Mouse (Mus musculus) right cerebral cortex, adult 18-20 months (tissue): Measurements from ENCODE around the gene Foxl2.
A peak's percentile ranks its signal among the peaks of the same experiment; 100 is the strongest.

ENCODE experiments used
- DNase-seq: peaks from one replicate; pipeline ENCODE4 v3.0.0; 2022; ENCODE audit warnings: mixed read lengths

Foxl2 gene

GRCm38 (mm10) chr9:98962478-98963142 lies 7.5 kb downstream of the Foxl2 start:
- DNase-seq, result no peak

DNA sequence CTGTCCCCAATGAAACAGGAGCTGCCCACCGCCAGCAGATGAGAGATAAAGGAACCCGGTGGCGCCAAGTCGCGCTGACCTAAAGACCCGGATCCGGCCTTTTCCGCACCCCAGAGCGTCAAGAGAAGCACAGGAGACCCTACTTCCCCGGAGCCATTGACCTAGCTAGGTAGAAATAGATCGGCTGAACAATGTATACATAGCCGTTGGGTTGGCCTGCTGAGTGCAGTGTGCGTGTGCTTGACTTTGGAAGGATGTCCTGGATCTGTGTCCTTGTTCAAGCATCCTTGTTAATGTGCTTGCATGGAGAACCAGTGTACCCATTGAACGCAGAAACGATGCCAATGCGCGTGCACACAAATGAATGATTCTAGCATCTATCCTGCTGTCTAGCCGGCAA lies 8.6 kb downstream of the Foxl2 start:
- DNase-seq, result no peak

DNA sequence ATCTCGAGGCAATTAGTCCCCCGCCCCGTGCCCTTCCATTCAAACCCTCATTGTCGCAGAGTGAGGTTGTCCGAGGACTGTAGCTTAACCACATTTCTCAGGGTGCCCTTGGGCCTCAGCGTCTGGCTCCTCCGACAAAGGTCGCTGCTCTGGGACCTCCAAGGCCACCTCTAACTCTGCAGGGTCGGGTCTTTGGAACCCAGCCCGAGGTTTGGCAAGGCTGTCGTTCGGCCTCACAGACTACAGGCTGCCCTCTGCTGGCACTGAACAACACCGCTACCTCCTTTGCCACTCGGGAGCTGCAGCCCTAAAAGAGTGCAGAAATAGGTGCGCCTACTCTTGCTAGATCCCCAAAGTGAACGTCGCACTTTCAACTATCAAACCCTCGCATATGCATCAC lies 10.0 kb downstream of the Foxl2 start:
- DNase-seq, result no peak

DNA sequence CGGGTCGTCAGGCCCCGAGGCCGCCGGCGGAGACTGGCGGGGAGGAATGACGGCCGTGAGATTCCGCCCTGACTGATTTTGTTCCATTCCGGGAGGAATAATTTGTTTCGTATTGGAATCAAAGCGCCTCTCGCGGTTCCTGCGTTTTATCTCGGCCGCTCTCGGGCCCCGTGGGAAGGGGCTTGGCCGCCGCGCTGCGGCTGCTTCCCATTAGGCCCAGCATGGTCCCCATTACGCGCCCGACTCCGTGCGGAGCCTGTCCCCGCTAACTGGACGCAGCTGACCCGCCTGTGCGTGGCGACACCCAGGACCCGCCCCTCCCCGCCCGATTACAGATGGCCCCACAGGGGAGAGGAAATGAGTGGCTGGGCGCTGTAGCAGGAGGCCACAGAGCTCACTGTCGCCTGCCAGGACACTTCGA lies 18.0 kb downstream of the Foxl2 start:
- no peak for DNase-seq

DNA sequence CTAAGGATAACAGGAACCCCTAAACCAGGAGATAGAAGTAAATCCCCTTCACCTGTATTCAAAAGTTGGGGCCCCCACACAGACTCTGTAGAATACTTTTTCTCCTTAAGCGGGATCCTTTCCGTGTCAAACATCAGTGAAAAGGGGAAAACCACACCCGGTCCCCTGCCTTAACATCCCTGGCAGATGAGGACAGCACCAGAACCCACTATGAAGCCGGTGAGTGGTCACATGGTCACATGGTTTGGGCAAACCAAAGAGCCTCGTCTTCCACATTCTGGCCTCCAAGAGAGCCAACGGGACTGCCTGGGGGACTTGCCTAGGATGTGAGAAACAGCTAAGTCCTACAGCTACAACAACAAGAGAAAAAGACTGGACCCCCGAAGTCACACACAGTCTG lies 18.5 kb downstream of the Foxl2 start:
- no peak for DNase-seq

DNA sequence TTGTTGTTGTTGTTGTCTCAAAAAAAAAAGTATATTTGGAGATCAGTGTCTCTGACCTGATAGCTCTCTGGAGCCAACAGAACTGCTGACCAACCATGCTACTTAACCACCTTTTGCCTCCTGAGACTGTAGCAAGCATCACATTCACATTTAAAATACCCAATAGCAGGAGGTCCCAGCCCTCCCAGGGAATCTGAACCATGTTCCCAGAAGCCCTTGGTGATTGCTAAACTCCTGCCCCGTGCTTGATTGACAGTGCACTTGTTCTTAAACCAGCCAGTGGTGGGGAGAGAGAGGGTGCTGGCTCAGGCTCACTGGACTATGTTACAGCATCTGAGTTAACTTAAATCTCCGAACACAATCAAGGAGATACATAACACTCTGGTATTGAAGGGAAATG lies 19.8 kb downstream of the Foxl2 start:
- no peak for DNase-seq

- no peak for DNase-seq
Measured at GRCm38 (mm10) chr9:98976081-98976480, 21.0 kb downstream of the Foxl2 start.

- no peak for DNase-seq
Measured at GRCm38 (mm10) chr9:98976520-98976919, 21.4 kb downstream of the Foxl2 start.

GRCm38 (mm10) chr9:98979431-98980416 lies 24.6 kb downstream of the Foxl2 start:
- DNase-seq, result peak; percentile 86

DNA sequence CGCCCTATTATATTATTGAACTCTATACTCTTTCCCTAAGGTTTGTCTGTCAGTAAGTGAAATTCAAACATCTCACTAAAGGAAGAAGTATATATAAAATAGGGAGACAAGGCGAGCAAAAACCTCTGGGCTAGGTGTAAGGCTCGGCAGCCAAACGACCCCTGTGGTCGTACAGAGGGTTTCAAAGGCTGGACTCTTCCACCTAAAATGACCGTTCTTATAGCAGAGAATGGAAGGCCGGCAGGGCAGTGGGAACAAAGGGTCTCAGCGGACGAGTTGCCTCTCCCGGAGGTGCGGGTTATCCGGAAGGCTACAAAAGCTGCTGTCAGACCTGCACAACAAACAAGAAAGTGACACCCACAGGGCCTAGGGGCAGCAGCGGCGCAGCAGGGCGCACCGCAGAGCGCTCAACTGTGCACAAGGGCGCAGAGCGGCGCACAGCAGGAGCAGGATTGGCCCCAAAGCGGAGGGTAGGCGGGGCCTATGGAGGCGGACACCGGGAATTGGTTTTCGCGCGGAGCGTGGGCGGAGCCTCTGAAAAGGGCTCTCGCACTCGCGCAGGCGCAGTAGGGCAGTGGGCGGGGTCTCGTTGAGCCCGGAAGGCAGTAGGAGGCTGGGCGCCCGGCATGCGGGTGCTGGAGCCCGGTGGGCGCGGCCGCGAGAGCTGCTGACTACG lies 30.9 kb downstream of the Foxl2 start, which contains the start of gene Faim:
Gene Faim (plus strand): TSS at position 574 of the 676 bp plus-strand sequence.
- DNase-seq, result peak; percentile 100

DNA sequence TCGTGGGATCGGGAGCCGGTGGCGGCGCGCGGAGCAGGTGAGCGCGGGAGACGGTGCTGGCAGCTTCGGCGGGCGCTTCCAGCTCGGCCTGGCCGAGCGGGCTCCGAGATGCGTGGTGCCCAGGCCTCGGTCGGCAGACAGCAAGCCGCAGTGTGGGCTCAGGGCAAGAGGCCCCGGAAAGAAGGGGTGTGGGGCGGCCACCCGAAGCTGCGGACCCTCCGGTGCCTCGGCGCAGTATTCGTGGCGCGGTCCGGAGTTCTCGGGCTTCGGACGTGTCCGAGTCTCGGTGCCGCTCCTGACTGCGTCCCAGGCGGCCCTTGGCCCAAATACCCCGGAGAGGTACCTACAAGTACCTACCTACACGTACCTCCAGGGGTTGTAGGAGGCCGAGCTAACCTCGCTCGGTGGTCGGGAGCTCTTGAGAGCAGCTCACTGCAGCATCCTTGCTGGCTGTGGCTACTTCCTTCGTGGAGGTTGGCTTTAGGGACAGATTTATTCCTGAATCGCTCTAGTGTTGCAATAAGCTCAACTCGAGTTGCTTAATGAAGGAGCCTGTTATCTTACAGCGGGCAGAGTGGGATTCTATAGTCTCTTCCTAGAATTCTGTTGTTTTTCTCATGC lies 31.5 kb downstream of the Foxl2 start:
- DNase-seq, result no peak

GRCm38 (mm10) chr9:98987131-98987530 lies 32.0 kb downstream of the Foxl2 start:
- DNase-seq, result no peak

DNA sequence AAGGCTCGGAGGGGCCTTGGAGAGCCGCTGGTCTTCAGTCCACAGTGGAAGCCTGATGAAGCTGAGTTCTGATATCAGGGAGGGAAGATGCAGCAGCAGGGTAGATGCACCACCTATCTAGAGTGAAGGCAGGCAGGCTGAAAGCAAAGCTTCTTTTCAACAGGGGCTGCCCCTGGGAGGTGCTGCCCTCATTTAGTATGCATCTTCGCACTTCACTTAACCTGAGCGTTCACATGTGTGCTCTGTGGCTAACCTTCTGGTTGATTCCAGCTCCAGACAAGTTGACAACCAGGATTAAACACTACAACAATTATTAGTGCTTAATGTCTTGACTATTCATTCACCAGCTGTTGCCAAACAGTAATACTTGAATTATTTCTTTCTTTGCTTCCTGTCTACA lies 39.0 kb downstream of the Foxl2 start:
- DNase-seq, result no peak

- peak; percentile 46 for DNase-seq
Measured at GRCm38 (mm10) chr9:98999881-99000339, 44.8 kb downstream of the Foxl2 start.

- no peak for DNase-seq
Measured at GRCm38 (mm10) chr9:99001326-99001725, 46.2 kb downstream of the Foxl2 start.
